Mouse (Mus musculus): ENCODE measurements around the gene Gng7. TPM values are rescaled to one million over a fixed set of nuclear protein-coding genes. Genes with fewer than 3 reads are reported as not detected.

Gng7 gene
- polyA plus RNA-seq, 1 experiment from 2014 or later = 25.6 TPM

GRCm38 (mm10) chr10:81020207-81020606 lies 5.5 kb upstream of the Gng7 start:
- no peak overlapping the region for H3K4me2 ChIP-seq (ENCODE audit: low read length)
- no peak for ATAC-seq
- H3K4me3 ChIP-seq (ENCODE audit: low read depth, low read length) = no peak overlapping the region
- H3K4me1 ChIP-seq (ENCODE audit: control insufficient read depth, insufficient read depth, low read length) = peaks cover 25% of the 10 kb centered on the region
- H3K27ac ChIP-seq (ENCODE audit: low read length) = no peak overlapping the region
- 56% methylated on average over 2 of the region's 2 CpGs for WGBS
- no peaks in the 10 kb centered on the region for H3K9me3 ChIP-seq (replicated peaks; ENCODE audit: control insufficient read depth, low read length, poor library complexity, severe bottlenecking)
- H3K36me3 ChIP-seq (ENCODE audit: control insufficient read depth, insufficient read depth, low read length) = 0 out of 2 replicates have a peak, but pooled peaks cover 2% of the 10 kb centered on the region
- 0 out of 2 replicates have a peak overlapping the region, but pooled peaks have one; percentile 28 for H3K9ac ChIP-seq (ENCODE audit: low read depth, low read length)
- no peaks in the 10 kb centered on the region for H3K27me3 ChIP-seq (ENCODE audit: control insufficient read depth, insufficient read depth, low read depth, low read length)

GRCm38 (mm10) chr10:81019687-81020086 lies 4.9 kb upstream of the Gng7 start:
- no peak overlapping the region for H3K27ac ChIP-seq (ENCODE audit: low read length)
- H3K27me3 ChIP-seq (ENCODE audit: control insufficient read depth, insufficient read depth, low read depth, low read length) = no peaks in the 10 kb centered on the region
- no peak overlapping the region for H3K4me2 ChIP-seq (ENCODE audit: low read length)
- 82% methylated on average over 6 of the region's 6 CpGs for WGBS
- H3K9me3 ChIP-seq (replicated peaks; ENCODE audit: control insufficient read depth, low read length, poor library complexity, severe bottlenecking) = no peaks in the 10 kb centered on the region
- no peak overlapping the region for H3K9ac ChIP-seq (ENCODE audit: low read depth, low read length)
- no peak for ATAC-seq
- H3K36me3 ChIP-seq (ENCODE audit: control insufficient read depth, insufficient read depth, low read length) = 0 out of 2 replicates have a peak, but pooled peaks cover 2% of the 10 kb centered on the region
- H3K4me1 ChIP-seq (ENCODE audit: control insufficient read depth, insufficient read depth, low read length) = peaks cover 24% of the 10 kb centered on the region
- no peak overlapping the region for H3K4me3 ChIP-seq (ENCODE audit: low read depth, low read length)

GRCm38 (mm10) chr10:81018326-81018725 lies 3.6 kb upstream of the Gng7 start:
- Histone ChIP-seq H3K27me3 (ENCODE audit: control insufficient read depth, insufficient read depth, low read depth, low read length) (no peaks in the 10 kb centered on the region), H3K9ac (ENCODE audit: low read depth, low read length) (no peak overlapping the region), H3K4me1 (ENCODE audit: control insufficient read depth, insufficient read depth, low read length) (peaks cover 17% of the 10 kb centered on the region), H3K9me3 (replicated peaks; ENCODE audit: control insufficient read depth, low read length, poor library complexity, severe bottlenecking) (no peaks in the 10 kb centered on the region), H3K36me3 (ENCODE audit: control insufficient read depth, insufficient read depth, low read length) (0 out of 2 replicates have a peak, but pooled peaks cover 2% of the 10 kb centered on the region), H3K4me2 (ENCODE audit: low read length) (no peak overlapping the region), H3K4me3 (ENCODE audit: low read depth, low read length) (no peak overlapping the region), H3K27ac (ENCODE audit: low read length) (no peak overlapping the region)
- WGBS = 39% methylated on average over 10 of the region's 10 CpGs
- ATAC-seq = no peak

- Histone ChIP-seq H3K27ac (ENCODE audit: low read length) (no peak overlapping the region), H3K27me3 (ENCODE audit: control insufficient read depth, insufficient read depth, low read depth, low read length) (no peaks in the 10 kb centered on the region), H3K9me3 (replicated peaks; ENCODE audit: control insufficient read depth, low read length, poor library complexity, severe bottlenecking) (no peaks in the 10 kb centered on the region), H3K36me3 (ENCODE audit: control insufficient read depth, insufficient read depth, low read length) (no peaks in the 10 kb centered on the region), H3K4me3 (ENCODE audit: low read depth, low read length) (no peak overlapping the region), H3K4me1 (ENCODE audit: control insufficient read depth, insufficient read depth, low read length) (peaks cover 10% of the 10 kb centered on the region), H3K4me2 (ENCODE audit: low read length) (no peak overlapping the region), H3K9ac (ENCODE audit: low read depth, low read length) (no peak overlapping the region)
- 10% methylated on average over 7 of the region's 7 CpGs for WGBS
- no peak for ATAC-seq
Measured at GRCm38 (mm10) chr10:81016645-81017044, 1.9 kb upstream of the Gng7 start.

GRCm38 (mm10) chr10:81015666-81016065 lies 921 bp upstream of the Gng7 start:
- Histone ChIP-seq H3K9ac (ENCODE audit: low read depth, low read length) (no peak overlapping the region), H3K27ac (ENCODE audit: low read length) (no peak overlapping the region), H3K36me3 (ENCODE audit: control insufficient read depth, insufficient read depth, low read length) (no peaks in the 10 kb centered on the region), H3K4me3 (ENCODE audit: low read depth, low read length) (no peak overlapping the region), H3K4me1 (ENCODE audit: control insufficient read depth, insufficient read depth, low read length) (peaks cover 6% of the 10 kb centered on the region), H3K9me3 (replicated peaks; ENCODE audit: control insufficient read depth, low read length, poor library complexity, severe bottlenecking) (no peaks in the 10 kb centered on the region), H3K27me3 (ENCODE audit: control insufficient read depth, insufficient read depth, low read depth, low read length) (no peaks in the 10 kb centered on the region), H3K4me2 (ENCODE audit: low read length) (peak overlapping the region; percentile 54; the same call in 1 of the 2 replicates)
- WGBS = 95% methylated on average over 2 of the region's 2 CpGs
- no peak for ATAC-seq

- no peak overlapping the region for H3K27ac ChIP-seq (ENCODE audit: low read length)
- no peak overlapping the region for H3K4me2 ChIP-seq (ENCODE audit: low read length)
- no peak overlapping the region for H3K9ac ChIP-seq (ENCODE audit: low read depth, low read length)
- H3K36me3 ChIP-seq (ENCODE audit: control insufficient read depth, insufficient read depth, low read length) = no peaks in the 10 kb centered on the region
- H3K9me3 ChIP-seq (replicated peaks; ENCODE audit: control insufficient read depth, low read length, poor library complexity, severe bottlenecking) = no peaks in the 10 kb centered on the region
- peaks cover 6% of the 10 kb centered on the region for H3K4me1 ChIP-seq (ENCODE audit: control insufficient read depth, insufficient read depth, low read length)
- WGBS = 62% methylated on average over 6 of the region's 6 CpGs
- H3K27me3 ChIP-seq (ENCODE audit: control insufficient read depth, insufficient read depth, low read depth, low read length) = no peaks in the 10 kb centered on the region
- no peak overlapping the region for H3K4me3 ChIP-seq (ENCODE audit: low read depth, low read length)
- ATAC-seq = no peak
Measured at GRCm38 (mm10) chr10:81010851-81011250, 3.9 kb downstream of the Gng7 start.

- 40% methylated on average over 7 of the region's 7 CpGs for WGBS
- no peaks in the 10 kb centered on the region for H3K27me3 ChIP-seq (ENCODE audit: control insufficient read depth, insufficient read depth, low read depth, low read length)
- H3K9ac ChIP-seq (ENCODE audit: low read depth, low read length) = no peak overlapping the region
- H3K36me3 ChIP-seq (ENCODE audit: control insufficient read depth, insufficient read depth, low read length) = no peaks in the 10 kb centered on the region
- no peaks in the 10 kb centered on the region for H3K9me3 ChIP-seq (replicated peaks; ENCODE audit: control insufficient read depth, low read length, poor library complexity, severe bottlenecking)
- no peak overlapping the region for H3K4me2 ChIP-seq (ENCODE audit: low read length)
- H3K4me1 ChIP-seq (ENCODE audit: control insufficient read depth, insufficient read depth, low read length) = no peaks in the 10 kb centered on the region
- H3K27ac ChIP-seq (ENCODE audit: low read length) = no peak overlapping the region
- H3K4me3 ChIP-seq (ENCODE audit: low read depth, low read length) = no peak overlapping the region
- no peak for ATAC-seq
Measured at GRCm38 (mm10) chr10:81007240-81007639, 7.5 kb downstream of the Gng7 start.

- H3K36me3 ChIP-seq (ENCODE audit: control insufficient read depth, insufficient read depth, low read length) = no peaks in the 10 kb centered on the region
- no peak overlapping the region for H3K27ac ChIP-seq (ENCODE audit: low read length)
- no peaks in the 10 kb centered on the region for H3K9me3 ChIP-seq (replicated peaks; ENCODE audit: control insufficient read depth, low read length, poor library complexity, severe bottlenecking)
- WGBS = 90% methylated on average over 7 of the region's 7 CpGs
- H3K4me3 ChIP-seq (ENCODE audit: low read depth, low read length) = no peak overlapping the region
- no peak overlapping the region for H3K4me2 ChIP-seq (ENCODE audit: low read length)
- H3K9ac ChIP-seq (ENCODE audit: low read depth, low read length) = no peak overlapping the region
- ATAC-seq = no peak
- no peaks in the 10 kb centered on the region; the same call in 1 of the 2 replicates for H3K4me1 ChIP-seq (ENCODE audit: control insufficient read depth, insufficient read depth, low read length)
- H3K27me3 ChIP-seq (ENCODE audit: control insufficient read depth, insufficient read depth, low read depth, low read length) = no peaks in the 10 kb centered on the region
Measured at GRCm38 (mm10) chr10:81006005-81006677, 8.6 kb downstream of the Gng7 start.

- H3K4me1 ChIP-seq (ENCODE audit: control insufficient read depth, insufficient read depth, low read length) = peaks cover 11% of the 10 kb centered on the region; the same call in 1 of the 2 replicates
- peak; percentile 33; the same call in 1 of the 2 replicates for ATAC-seq
- no peaks in the 10 kb centered on the region for H3K9me3 ChIP-seq (replicated peaks; ENCODE audit: control insufficient read depth, low read length, poor library complexity, severe bottlenecking)
- no peaks in the 10 kb centered on the region; the same call in 1 of the 2 replicates for H3K27me3 ChIP-seq (ENCODE audit: control insufficient read depth, insufficient read depth, low read depth, low read length)
- WGBS = 21% methylated on average over 10 of the region's 10 CpGs
- no peak overlapping the region for H3K4me3 ChIP-seq (ENCODE audit: low read depth, low read length)
- no peaks in the 10 kb centered on the region for H3K36me3 ChIP-seq (ENCODE audit: control insufficient read depth, insufficient read depth, low read length)
- H3K9ac ChIP-seq (ENCODE audit: low read depth, low read length) = peak overlapping the region; percentile 42; the same call in 1 of the 2 replicates
- H3K4me2 ChIP-seq (ENCODE audit: low read length) = peak overlapping the region; percentile 31; the same call in 1 of the 2 replicates
- no peak overlapping the region; the same call in 1 of the 2 replicates for H3K27ac ChIP-seq (ENCODE audit: low read length)
Measured at GRCm38 (mm10) chr10:81001161-81001560, 13.6 kb downstream of the Gng7 start.
